Mouse (Mus musculus) ES-E14 (cell line): Measurements from ENCODE around the gene Slc25a33. TPM values are rescaled to one million over a fixed set of nuclear protein-coding genes. Genes with fewer than 3 reads are reported as not detected.

Experiments used
- DNase-seq: peaks from one replicate; pipeline ENCODE4 v3.0.0-alpha.2; 2013; ENCODE audit warnings: low read depth, low spot score
- H3K27ac ChIP-seq: 2 replicates; pipeline ENCODE4 v1.5.1; 2012; ENCODE audit warnings: low read depth, mild to moderate bottlenecking, low read length, moderate library complexity, mixed read lengths; ENCODE audit not compliant: poor library complexity, insufficient read depth, severe bottlenecking
- H3K36me3 ChIP-seq: 2 replicates; pipeline ENCODE4 v1.6.1; 2012; ENCODE audit warnings: mild to moderate bottlenecking, low read length, moderate library complexity, mixed read lengths; ENCODE audit not compliant: control insufficient read depth, poor library complexity, insufficient read depth, severe bottlenecking
- H3K4me1 ChIP-seq, 2 experiments: fragments of 150-350 bp in 1 of 2; sonication (generic) in 1 of 2; 2 replicates each; pipeline ENCODE4 v1.6.1; 2012; ENCODE audit warnings: low read length in 2 of 2, mild to moderate bottlenecking in 1 of 2, mixed read lengths in 1 of 2; ENCODE audit not compliant: control insufficient read depth in 2 of 2, insufficient read depth in 2 of 2, poor library complexity in 1 of 2
- H3K4me3 ChIP-seq, 2 experiments: fragments of 150-350 bp in 1 of 2; sonication (generic) in 1 of 2; 2 replicates each; pipeline ENCODE4 v1.5.1; 2012; ENCODE audit warnings: low read length in 2 of 2, low read depth in 1 of 2, mild to moderate bottlenecking in 1 of 2, mixed read lengths in 1 of 2; ENCODE audit not compliant: insufficient read depth in 1 of 2, poor library complexity in 1 of 2, severe bottlenecking in 1 of 2
- H3K9ac ChIP-seq: 2 replicates; pipeline ENCODE4 v1.6.1; 2012; ENCODE audit warnings: low read depth, mild to moderate bottlenecking, low read length, mixed read lengths; ENCODE audit not compliant: poor library complexity, insufficient read depth, severe bottlenecking
- H3K9me3 ChIP-seq: fragments of 150-350 bp; sonication (generic); 2 replicates; pipeline ENCODE4 v1.6.1; 2012; ENCODE audit warnings: low read depth, mild to moderate bottlenecking, low read length; ENCODE audit not compliant: control insufficient read depth, insufficient read depth
- CHD2 ChIP-seq: IDR thresholded peaks from 2 replicates; pipeline ENCODE4 v1.6.1; 2014; ENCODE audit warnings: mild to moderate bottlenecking, low read depth, low read length, inconsistent platforms
- HCFC1 ChIP-seq: IDR thresholded peaks from 2 replicates; pipeline ENCODE4 v1.6.1; 2012; ENCODE audit warnings: low read length, inconsistent platforms, borderline replicate concordance; ENCODE audit not compliant: insufficient read depth
- MAFK ChIP-seq: IDR thresholded peaks from 2 replicates; pipeline ENCODE4 v1.6.1; 2014; ENCODE audit warnings: mild to moderate bottlenecking, low read depth, low read length, inconsistent platforms; ENCODE audit not compliant: insufficient read depth
- ZC3H11A ChIP-seq: IDR thresholded peaks from 2 replicates; pipeline ENCODE4 v1.6.1; 2012; ENCODE audit warnings: low read depth, mild to moderate bottlenecking, inconsistent platforms, low read length, borderline replicate concordance
- ZNF384 ChIP-seq: IDR thresholded peaks from 2 replicates; pipeline ENCODE4 v1.6.1; 2012; ENCODE audit warnings: low read depth, low read length, inconsistent platforms
- in situ Hi-C, 2 experiments: fragments of 600-800 bp; cut with MboI; formaldehyde crosslinking; loops; one replicate each; pipeline ENCODE4 v1.15.1; 2025; ENCODE audit warnings: low sequenced_read_pairs in 2 of 2, inconsistent platforms in 1 of 2; ENCODE audit not compliant: unreplicated experiment in 2 of 2
- total RNA-seq: library from RNA; depleted of rRNA; stranded (reverse); fragments of 300-350 nt; gene quantifications from 2 replicates; pipeline ENCODE4 v1.2.3, GENCODE M21; 2012

Gene Slc25a33
- total RNA-seq, 1 experiment: 12.2 TPM

DNA sequence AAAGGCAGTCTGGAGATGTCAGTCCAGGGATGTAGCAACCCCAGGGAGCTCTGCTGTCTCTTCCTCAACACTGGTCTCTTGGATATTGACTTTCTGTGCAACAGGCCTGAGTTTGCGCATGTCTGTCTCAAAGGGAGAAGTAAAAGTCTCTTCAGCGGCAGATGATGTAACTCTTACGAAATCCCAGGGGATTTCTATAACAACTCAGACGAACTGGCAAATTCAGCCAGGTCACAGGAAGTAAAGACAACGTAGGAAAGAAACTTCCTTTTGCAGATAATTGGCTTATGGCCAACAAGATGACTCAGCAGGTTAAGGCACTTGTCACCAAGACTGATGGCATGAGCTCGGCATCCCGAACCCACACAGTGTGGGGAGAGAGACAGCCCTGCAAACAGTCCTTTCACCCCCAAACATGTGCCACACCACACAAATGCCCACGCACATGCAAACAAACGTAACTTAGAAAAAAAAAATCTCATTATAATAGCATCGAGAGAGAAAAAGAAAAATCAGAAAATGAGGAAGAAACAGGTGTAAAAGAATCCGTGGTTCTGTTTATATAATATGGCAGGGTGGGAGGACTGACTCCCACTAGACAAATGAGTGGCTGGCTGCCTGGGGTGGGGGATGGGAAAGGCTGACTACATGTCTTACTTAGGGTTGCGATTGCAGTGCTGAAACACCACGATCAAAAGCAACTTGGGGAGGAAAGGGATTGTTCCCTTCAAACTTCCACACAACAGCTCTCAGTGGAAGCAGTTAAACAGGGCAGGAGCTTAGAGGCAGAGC is 6.7 kb upstream of the Slc25a33 start:
- Histone ChIP-seq H3K4me3 (no peak overlapping the region), H3K36me3 (no peaks in the 10 kb centered on the region), H3K27ac (no peak overlapping the region), H3K9me3 (no peaks in the 10 kb centered on the region), H3K9ac (no peak overlapping the region), H3K4me1 (peaks cover 2 to 12% of the 10 kb centered on the region in 2 experiments; a peak in 1 of 4 replicates)
- no peak for DNase-seq
- in situ Hi-C loops: no loop called here
- TF ChIP-seq CHD2 (no peak), MAFK (peak; percentile 82)

- in situ Hi-C loops: no loop called here
- Histone ChIP-seq H3K4me3 (no peak overlapping the region), H3K4me1 (peaks cover 2 to 12% of the 10 kb centered on the region in 2 experiments; a peak in 1 of 4 replicates), H3K36me3 (no peaks in the 10 kb centered on the region), H3K27ac (no peak overlapping the region), H3K9ac (no peak overlapping the region), H3K9me3 (no peaks in the 10 kb centered on the region)
- TF ChIP-seq CHD2 (no peak), ZC3H11A (no peak), HCFC1 (no peak), ZNF384 (no peak), MAFK (no peak)
- DNase-seq: no peak
These were observed 5.9 kb upstream of the Slc25a33 start for GRCm38 (mm10) chr4:149779966-149780365.

GRCm38 (mm10) chr4:149777126-149777525 is 3.0 kb upstream of the Slc25a33 start:
- peaks cover 2 to 16% of the 10 kb centered on the region in 2 experiments; a peak in 1 of 4 replicates for H3K4me1 ChIP-seq
- no peak overlapping the region for H3K9ac ChIP-seq
- H3K27ac ChIP-seq: no peak overlapping the region
- no peak for DNase-seq
- no peak for TF ChIP-seq ZNF384
- no peak for TF ChIP-seq HCFC1
- TF ChIP-seq MAFK: no peak
- no peak for TF ChIP-seq CHD2
- no peak for TF ChIP-seq ZC3H11A
- in situ Hi-C loops: no loop called here
- no peaks in the 10 kb centered on the region for H3K36me3 ChIP-seq
- H3K9me3 ChIP-seq: no peaks in the 10 kb centered on the region
- no peak overlapping the region for H3K4me3 ChIP-seq

- in situ Hi-C loops: no loop called here
These were observed 1.8 kb upstream of the Slc25a33 start for GRCm38 (mm10) chr4:149775760-149776362.

More at GRCm38 (mm10) chr4:149775760-149776362, 1.8 kb upstream of the Slc25a33 start:
- H3K27ac ChIP-seq: no peak overlapping the region
- no peak overlapping the region for H3K9ac ChIP-seq
- TF ChIP-seq MAFK (no peak), ZNF384 (no peak), CHD2 (no peak), ZC3H11A (no peak), HCFC1 (no peak)
- H3K36me3 ChIP-seq: no peaks in the 10 kb centered on the region
- peaks cover 2 to 16% of the 10 kb centered on the region in 2 experiments; a peak in 1 of 4 replicates for H3K4me1 ChIP-seq
- no peaks in the 10 kb centered on the region for H3K9me3 ChIP-seq
- H3K4me3 ChIP-seq: no peak overlapping the region
- DNase-seq: no peak
